9 mouse cellular contexts compared by ENCODE assay signal in the genomic region with DNA sequence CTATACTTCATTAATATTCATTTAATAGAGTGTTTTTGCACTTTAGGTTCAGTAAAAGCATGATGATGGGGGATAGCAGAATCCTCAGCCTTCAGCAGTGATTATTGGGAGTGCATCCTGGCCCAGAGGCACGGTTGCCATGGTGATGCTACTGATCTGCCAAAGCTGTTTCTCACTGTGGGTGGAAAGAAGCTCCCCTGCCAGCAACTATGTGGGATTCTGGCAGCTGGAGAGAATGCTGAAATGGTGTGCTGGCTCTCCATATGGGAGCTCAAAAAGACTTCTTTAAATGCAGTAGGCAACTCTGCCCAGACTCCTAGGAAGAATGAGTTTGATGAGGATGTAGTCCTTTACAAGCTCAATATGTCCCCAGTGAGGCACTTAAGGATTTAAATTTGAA.
DNase-seq lines count a peak whose midpoint lies in the region; ATAC-seq and TF ChIP-seq lines count a peak whose summit lies in the region.
"Had no signal": no experiment of that assay in that cellular context is flagged by ENCODE, and none has a peak within 500 bp of the region (broad histone marks: within the 10 kb centered on the region; RNA-seq: fewer than 3 reads in every experiment).

No protein-coding gene starts in this region.

- ATAC-seq in inflammation-experienced regulatory T-cells, adult 6 months: no peak

- H3K4me3 ChIP-seq in thymus, adult 2 months (ENCODE audit: control insufficient read depth, insufficient read depth, low read length): no peak overlapping the region
- H3K4me3 ChIP-seq: heart, adult 2 months had no signal

- TF ChIP-seq POLR2A in thymus, adult 2 months (IDR thresholded peaks at IDR 0.05; ENCODE audit: control insufficient read depth, extremely low read depth, insufficient read depth, low read length, poor library complexity): no peak

- no peaks in the 10 kb centered on the region for H3K4me1 ChIP-seq in thymus, adult 2 months (replicated peaks; ENCODE audit: control insufficient read depth, insufficient read depth, low read length)

- no peaks in the 10 kb centered on the region for H3K27me3 ChIP-seq in thymus, adult 2 months (ENCODE audit: control insufficient read depth, insufficient read depth, low read length)

- H3K27ac ChIP-seq in thymus, adult 2 months (ENCODE audit: control insufficient read depth, insufficient read depth, low read length): no peak overlapping the region
- H3K27ac ChIP-seq: heart, adult 2 months had no signal

- H3K36me3 ChIP-seq in thymus, adult 2 months (ENCODE audit: control insufficient read depth, insufficient read depth, low read length): no peaks in the 10 kb centered on the region

- WGBS in thymus, adult 2 months: 17% methylated on average over 1 of the region's 1 CpGs

- no peak for TF ChIP-seq CTCF in thymus, adult 2 months (IDR thresholded peaks at IDR 0.05; ENCODE audit: borderline replicate concordance, control insufficient read depth, extremely low read depth, insufficient read depth, low read length, poor library complexity)

- peak; percentile 9 for DNase-seq in ZHBTc4 (ENCODE audit: low read depth, low spot score)
- DNase-seq in cerebellum, postnatal 10 days: peak; percentile 98
- peak; percentile 81 to 88 for DNase-seq in frontal cortex, postnatal 14 days (ENCODE audit: low spot score in 2 of 2)
- DNase-seq in left cerebral cortex, adult 9 months (ENCODE audit: low spot score in 2 of 2): peak; percentile 92 to 95
- DNase-seq in right cerebral cortex, adult 18-20 months: peak; percentile 96
- DNase-seq in thymus, adult 2 months: no peak
- no peak for DNase-seq in MN1 (ENCODE audit: low spot score)

Comparison
In these comparisons a context has a peak if more than half of its experiments do, and no peak if none do; other contexts are left out.
1. DNase-seq: peak in ZHBTc4 (single experiment), cerebellum, postnatal 10 days (2 of 2), frontal cortex, postnatal 14 days (2 of 2), left cerebral cortex, adult 9 months (2 of 2) and right cerebral cortex, adult 18-20 months (single experiment); none in thymus, adult 2 months (single experiment) and MN1 (single experiment).